Mouse (Mus musculus) stomach, embryonic 15.5 days (tissue): ENCODE data around the gene Gstp1. TPM values are rescaled to one million over a fixed set of nuclear protein-coding genes. Genes with fewer than 3 reads are reported as not detected.
A peak's percentile ranks its signal among the peaks of the same experiment; 100 is the strongest.
"Not testable (repeated sequence)": the region's sequence is repeated elsewhere in the genome, so short reads cannot be mapped to it uniquely, and the experiment has no call there.

Experiments used
- ATAC-seq: fragments of 200-750 bp; cut with Nextera tagmentation; 2 replicates; pipeline ENCODE4 v1.8.0; 2017; ENCODE audit warnings: low read depth, moderate number of reproducible peaks, moderate TSS enrichment; ENCODE audit not compliant: insufficient read depth, low FRiP score
- H3K27ac ChIP-seq: fragments of 300-500 bp; sonication (generic); 2 replicates; pipeline ENCODE4 v1.5.1; 2015; ENCODE audit warnings: mild to moderate bottlenecking, inconsistent platforms
- H3K27me3 ChIP-seq: fragments of 300-500 bp; sonication (generic); replicated peaks from 2 replicates; pipeline ENCODE4 v1.6.1; 2015; ENCODE audit warnings: inconsistent platforms
- H3K36me3 ChIP-seq: fragments of 300-500 bp; sonication (generic); 2 replicates; pipeline ENCODE4 v1.6.1; 2015; ENCODE audit warnings: inconsistent platforms
- H3K4me1 ChIP-seq: fragments of 300-500 bp; sonication (generic); 2 replicates; pipeline ENCODE4 v1.6.1; 2015; ENCODE audit warnings: inconsistent platforms
- H3K4me2 ChIP-seq: fragments of 300-500 bp; sonication (generic); 2 replicates; pipeline ENCODE4 v1.6.1; 2015; ENCODE audit warnings: mild to moderate bottlenecking, inconsistent platforms
- H3K4me3 ChIP-seq: fragments of 300-500 bp; sonication (generic); replicated peaks from 2 replicates; pipeline ENCODE4 v1.5.1; 2015; ENCODE audit warnings: inconsistent platforms
- H3K9ac ChIP-seq: fragments of 300-500 bp; sonication (generic); 2 replicates; pipeline ENCODE4 v1.6.1; 2015; ENCODE audit warnings: inconsistent platforms
- H3K9me3 ChIP-seq: fragments of 300-500 bp; sonication (generic); 2 replicates; pipeline ENCODE4 v1.6.1; 2016; ENCODE audit warnings: inconsistent platforms
- WGBS: fragments of 180-500 bp; shearing (Covaris S2); methylation state at CpG from one replicate; pipeline ENCODE4 v1.1.7; 2015; 5-methylcytosine and 5-hydroxymethylcytosine counted together
- polyA plus RNA-seq: library from polyadenylated mRNA; unstranded; fragments of >200 nt; fragmentation: Nextera tagmentation; extraction: Ambion mirVana; gene quantifications from 2 replicates; pipeline ENCODE4 v1.2.1, GENCODE M21; 2015

Gstp1 gene
- polyA plus RNA-seq, 1 experiment from 2014 or later, result 711 TPM

DNA sequence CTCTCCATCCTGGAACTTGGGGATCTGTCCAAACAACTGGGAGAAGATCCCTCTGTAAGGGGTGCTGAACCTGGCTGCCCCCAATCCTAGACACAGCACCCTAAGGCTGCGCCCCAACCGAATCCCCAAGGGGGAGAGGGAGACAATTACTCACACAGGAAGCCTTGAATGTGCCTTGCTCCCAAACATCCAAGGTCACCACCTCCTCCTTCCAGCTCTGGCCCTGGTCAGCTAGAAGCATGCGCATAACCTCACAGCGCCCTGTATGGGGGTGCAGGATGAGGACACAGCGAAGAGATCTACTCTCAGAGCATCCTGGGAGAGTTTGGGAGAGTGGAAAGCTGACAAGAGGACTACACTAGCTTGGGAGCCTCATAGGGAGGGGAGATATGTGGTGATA lies 20.8 kb upstream of the Gstp1 start:
- Histone ChIP-seq H3K9ac (no peak overlapping the region), H3K27me3 (no peaks in the 10 kb centered on the region), H3K4me1 (no peaks in the 10 kb centered on the region), H3K9me3 (no peaks in the 10 kb centered on the region), H3K27ac (no peak overlapping the region), H3K4me3 (no peak overlapping the region), H3K36me3 (no peaks in the 10 kb centered on the region), H3K4me2 (no peak overlapping the region)
- WGBS, result 91% methylated on average over 5 of the region's 5 CpGs
- no peak for ATAC-seq

DNA sequence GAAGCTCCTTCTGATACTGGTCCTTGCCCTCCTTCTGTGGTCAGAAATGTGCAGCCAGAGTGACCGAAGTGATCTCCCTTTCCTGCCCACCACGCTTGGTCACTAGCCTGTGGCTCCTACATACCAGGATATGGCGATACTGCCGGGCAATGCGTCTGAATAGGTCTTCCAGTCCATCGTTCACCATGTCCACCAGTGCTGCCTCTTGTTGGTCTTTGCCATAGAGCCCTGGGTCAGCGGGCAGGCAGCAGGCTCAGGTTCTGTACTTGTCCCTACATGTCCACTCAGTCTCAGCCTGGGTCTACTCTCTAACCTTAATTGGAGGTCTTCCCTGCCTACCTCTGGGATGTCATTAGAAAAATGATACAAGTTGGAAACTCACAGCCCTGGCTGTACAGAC lies 20.2 kb upstream of the Gstp1 start:
- Histone ChIP-seq H3K27me3 (no peaks in the 10 kb centered on the region), H3K9me3 (no peaks in the 10 kb centered on the region), H3K27ac (no peak overlapping the region), H3K36me3 (no peaks in the 10 kb centered on the region), H3K9ac (no peak overlapping the region), H3K4me3 (no peak overlapping the region), H3K4me1 (no peaks in the 10 kb centered on the region), H3K4me2 (no peak overlapping the region)
- ATAC-seq, result no peak
- WGBS, result 91% methylated on average over 7 of the region's 7 CpGs

DNA sequence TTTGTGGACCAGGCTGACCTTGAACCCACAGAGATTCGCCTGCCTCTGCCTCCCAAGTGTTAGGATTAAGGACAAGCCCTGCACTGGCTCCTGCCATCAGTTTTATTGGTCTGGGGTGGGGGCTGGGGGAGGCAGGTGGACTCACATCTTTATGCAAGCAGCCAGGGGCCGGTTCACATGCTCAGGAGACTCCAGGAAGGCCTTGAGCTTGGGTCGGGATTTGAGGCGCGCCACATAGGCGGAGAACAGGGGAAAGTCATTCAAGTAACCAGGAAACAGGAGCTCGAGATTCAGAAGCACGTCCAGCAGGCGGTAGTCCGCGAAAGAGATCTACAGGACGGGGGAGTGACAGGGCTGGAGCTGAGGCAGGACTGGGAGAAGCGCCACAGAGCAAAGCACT lies 19.6 kb upstream of the Gstp1 start:
- no peak for ATAC-seq
- WGBS, result 87% methylated on average over 13 of the region's 13 CpGs

DNA sequence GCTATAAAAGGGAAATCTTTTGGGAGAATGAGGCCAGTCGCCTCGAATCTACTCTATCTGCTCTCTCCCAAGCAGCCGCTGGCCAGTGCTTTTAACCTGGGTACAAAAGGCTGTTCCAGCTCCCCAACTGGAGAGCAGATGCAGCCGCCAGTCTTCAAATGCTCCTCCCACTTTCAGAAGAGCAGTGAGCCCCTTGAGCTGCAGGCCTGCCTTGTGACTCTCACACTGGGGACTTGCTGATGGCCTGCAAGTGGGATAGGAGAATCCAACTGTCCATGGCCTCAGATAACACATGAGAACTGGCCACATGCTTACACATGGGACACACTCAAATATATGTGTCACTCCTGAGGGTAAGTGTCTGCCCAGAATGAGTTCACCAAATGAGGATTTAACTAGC lies 18.9 kb upstream of the Gstp1 start:
- Histone ChIP-seq H3K9ac (no peak overlapping the region), H3K4me1 (no peaks in the 10 kb centered on the region), H3K9me3 (no peaks in the 10 kb centered on the region), H3K4me2 (no peak overlapping the region), H3K27ac (no peak overlapping the region), H3K4me3 (no peak overlapping the region), H3K27me3 (no peaks in the 10 kb centered on the region), H3K36me3 (no peaks in the 10 kb centered on the region)
- no peak for ATAC-seq
- 58% methylated on average over 4 of the region's 4 CpGs for WGBS

More for the DNA sequence above, 19.6 kb upstream of the Gstp1 start:
- Histone ChIP-seq H3K9me3 (no peaks in the 10 kb centered on the region), H3K27ac (no peak overlapping the region), H3K4me3 (no peak overlapping the region), H3K9ac (no peak overlapping the region), H3K4me1 (no peaks in the 10 kb centered on the region), H3K4me2 (no peak overlapping the region), H3K27me3 (no peaks in the 10 kb centered on the region), H3K36me3 (no peaks in the 10 kb centered on the region)

- Histone ChIP-seq H3K27ac (no peak overlapping the region), H3K27me3 (no peaks in the 10 kb centered on the region), H3K4me2 (no peak overlapping the region), H3K36me3 (no peaks in the 10 kb centered on the region), H3K9ac (no peak overlapping the region), H3K4me3 (no peak overlapping the region), H3K9me3 (no peaks in the 10 kb centered on the region), H3K4me1 (no peaks in the 10 kb centered on the region)
- WGBS, result 48% methylated on average over 15 of the region's 15 CpGs
- no peak for ATAC-seq
Measured at GRCm38 (mm10) chr19:4055947-4056693, 18.3 kb upstream of the Gstp1 start.

DNA sequence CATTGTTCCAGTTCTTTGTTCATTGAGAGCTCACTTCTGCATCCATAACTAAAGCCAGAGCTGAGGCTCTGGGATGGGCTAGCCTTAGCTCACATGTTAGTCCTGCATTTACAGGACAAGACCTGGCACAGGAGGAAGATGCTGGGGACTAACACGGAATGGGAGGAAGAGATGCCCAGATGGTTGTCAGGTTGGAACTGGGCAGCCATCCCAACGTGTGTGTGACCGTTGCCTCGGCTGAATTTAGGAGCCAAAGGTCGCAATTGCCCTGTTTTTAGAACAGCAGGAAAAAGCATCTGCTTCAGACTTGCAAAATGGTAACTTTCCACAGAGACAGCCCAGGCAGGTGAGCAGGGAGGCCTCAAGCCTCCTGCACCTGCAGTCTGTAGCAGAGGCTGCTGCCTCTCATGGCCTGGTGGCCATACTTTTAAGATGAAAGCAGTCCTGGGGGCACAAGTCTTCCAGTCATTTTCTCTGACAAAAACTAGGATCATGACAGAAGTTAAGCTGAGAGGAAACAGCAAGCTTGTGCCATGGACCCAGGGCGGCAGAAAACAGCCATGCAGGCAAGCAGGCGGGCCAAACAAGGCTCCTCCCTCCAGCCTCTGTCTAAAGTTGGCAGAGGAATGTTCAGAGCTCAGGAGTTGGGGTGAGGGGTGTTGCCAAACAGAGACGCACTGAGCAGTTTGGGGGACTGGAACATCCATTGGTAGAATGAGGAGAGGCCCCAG lies 17.6 kb upstream of the Gstp1 start:
- WGBS, result 61% methylated on average over 8 of the region's 8 CpGs
- H3K27ac ChIP-seq, result no peak overlapping the region

DNA sequence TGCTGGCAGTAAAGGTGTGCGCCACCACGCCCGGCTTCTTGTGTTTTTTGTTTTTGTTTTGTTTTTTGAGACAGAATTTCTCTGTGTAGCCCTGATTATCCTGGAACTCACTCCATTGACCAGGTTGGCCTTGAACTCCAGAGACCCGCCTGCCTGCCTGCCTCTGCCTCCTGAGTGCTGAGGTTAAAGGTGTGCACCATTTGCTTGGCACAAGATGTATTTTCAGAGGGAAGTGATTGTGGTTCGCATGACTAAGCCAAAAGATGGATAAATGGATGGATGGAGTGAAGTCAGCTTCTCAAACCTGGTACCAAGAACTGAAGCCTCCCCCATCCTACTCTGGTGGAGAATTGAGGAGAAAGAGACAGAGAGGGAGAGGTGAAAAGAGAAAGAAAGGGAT lies 16.8 kb upstream of the Gstp1 start:
- no peak overlapping the region for H3K4me3 ChIP-seq
- no peak overlapping the region for H3K4me2 ChIP-seq
- 83% methylated on average over 5 of the region's 5 CpGs for WGBS
- no peaks in the 10 kb centered on the region for H3K27me3 ChIP-seq
- ATAC-seq, result no peak
- no peak overlapping the region for H3K9ac ChIP-seq
- no peaks in the 10 kb centered on the region for H3K4me1 ChIP-seq
- no peaks in the 10 kb centered on the region for H3K9me3 ChIP-seq
- no peak overlapping the region for H3K27ac ChIP-seq
- no peaks in the 10 kb centered on the region for H3K36me3 ChIP-seq

More for the DNA sequence above, 17.6 kb upstream of the Gstp1 start:
- Histone ChIP-seq H3K4me2 (no peak overlapping the region), H3K4me1 (no peaks in the 10 kb centered on the region), H3K9me3 (no peaks in the 10 kb centered on the region), H3K9ac (no peak overlapping the region), H3K36me3 (no peaks in the 10 kb centered on the region), H3K4me3 (no peak overlapping the region), H3K27me3 (no peaks in the 10 kb centered on the region)
- no peak for ATAC-seq

DNA sequence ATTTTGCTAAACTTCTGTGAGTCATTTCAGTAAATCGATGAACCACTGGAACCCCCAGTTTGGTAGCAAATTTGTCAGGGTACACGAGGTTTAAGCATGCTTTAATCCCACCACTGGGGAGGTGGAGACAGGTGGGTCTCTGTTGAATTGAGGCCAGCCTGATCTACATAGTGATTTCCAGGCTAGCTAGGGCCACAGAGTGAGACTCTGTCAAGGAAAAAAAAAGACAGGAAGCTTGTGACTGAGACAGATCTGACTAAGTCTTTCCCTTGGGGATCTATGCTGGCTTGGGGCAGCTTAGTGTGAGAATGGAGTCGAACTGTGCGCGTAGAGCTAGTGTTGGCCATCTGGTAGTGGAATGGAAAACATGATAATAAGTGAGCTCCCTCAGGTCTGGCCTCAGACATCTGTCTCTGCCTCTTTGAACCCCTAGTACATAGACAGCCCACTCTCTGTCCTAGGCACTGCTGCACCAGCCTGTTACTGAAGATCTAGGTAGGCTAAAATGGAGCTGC lies 14.8 kb upstream of the Gstp1 start:
- H3K27ac ChIP-seq, result no peak overlapping the region
- H3K36me3 ChIP-seq, result no peaks in the 10 kb centered on the region
- ATAC-seq, result no peak
- no peaks in the 10 kb centered on the region for H3K9me3 ChIP-seq
- no peaks in the 10 kb centered on the region for H3K4me1 ChIP-seq
- H3K4me3 ChIP-seq, result no peak overlapping the region
- WGBS, result 69% methylated on average over 5 of the region's 5 CpGs
- H3K9ac ChIP-seq, result no peak overlapping the region
- no peaks in the 10 kb centered on the region for H3K27me3 ChIP-seq
- H3K4me2 ChIP-seq, result no peak overlapping the region

DNA sequence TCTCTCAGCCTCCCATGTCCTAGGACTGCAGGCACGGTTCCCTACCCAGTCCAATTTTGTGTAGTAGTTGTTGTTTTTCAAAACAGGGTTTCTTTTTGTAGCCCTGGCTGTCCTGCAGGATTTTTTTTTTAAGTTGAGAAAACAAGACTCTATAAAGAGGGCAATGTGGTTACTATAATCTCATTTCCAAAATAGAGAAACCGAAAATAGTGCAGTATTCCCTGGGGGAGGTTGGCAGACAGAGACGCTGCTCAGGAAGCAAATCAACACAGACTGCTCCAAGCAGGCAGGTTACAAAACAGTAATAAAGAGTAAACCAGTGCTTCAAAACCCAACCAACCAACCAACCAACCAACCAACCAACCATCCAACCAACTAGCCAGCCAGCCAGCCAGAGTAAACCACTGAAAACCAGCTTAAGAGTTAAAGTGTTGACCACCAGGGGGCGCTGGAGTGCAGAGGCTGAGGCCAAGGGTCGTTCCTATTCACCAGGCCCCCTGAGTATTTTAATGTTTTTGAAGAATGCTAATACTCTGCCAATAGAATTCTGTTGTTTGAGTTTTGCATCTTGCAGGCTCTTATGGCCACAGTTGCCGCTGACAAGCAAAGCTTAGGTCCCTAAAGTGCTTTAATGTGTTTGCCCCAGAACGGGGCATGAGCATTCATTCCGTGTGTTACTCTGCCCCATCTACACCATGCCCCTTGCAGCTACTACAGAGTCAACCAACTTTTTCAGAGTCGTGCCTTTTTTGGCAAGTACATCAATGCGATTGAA lies 14.1 kb upstream of the Gstp1 start:
- Histone ChIP-seq H3K4me3 (no peak overlapping the region), H3K9ac (no peak overlapping the region), H3K4me1 (0 out of 2 replicates have a peak, but pooled peaks cover 4% of the 10 kb centered on the region), H3K27me3 (no peaks in the 10 kb centered on the region), H3K36me3 (no peaks in the 10 kb centered on the region), H3K27ac (no peak overlapping the region), H3K4me2 (no peak overlapping the region), H3K9me3 (no peaks in the 10 kb centered on the region)
- no peak for ATAC-seq
- 54% methylated on average over 10 of the region's 10 CpGs for WGBS

GRCm38 (mm10) chr19:4051016-4051415 lies 13.2 kb upstream of the Gstp1 start:
- no peak for ATAC-seq

GRCm38 (mm10) chr19:4049069-4049468 lies 11.3 kb upstream of the Gstp1 start:
- 82% methylated on average over 5 of the region's 5 CpGs for WGBS
- H3K27me3 ChIP-seq, H3K9me3 ChIP-seq, H3K4me3 ChIP-seq, H3K36me3 ChIP-seq, H3K27ac ChIP-seq, H3K9ac ChIP-seq, ATAC-seq, H3K4me2 ChIP-seq: not testable (repeated sequence)
- H3K4me1 ChIP-seq, result peaks cover 13% of the 10 kb centered on the region

More at GRCm38 (mm10) chr19:4051016-4051415, 13.2 kb upstream of the Gstp1 start:
- Histone ChIP-seq H3K9me3 (no peaks in the 10 kb centered on the region), H3K27me3 (no peaks in the 10 kb centered on the region), H3K9ac (no peak overlapping the region), H3K4me3 (no peak overlapping the region), H3K36me3 (no peaks in the 10 kb centered on the region), H3K4me2 (no peak overlapping the region), H3K27ac (no peak overlapping the region), H3K4me1 (peaks cover 8% of the 10 kb centered on the region; the same call in 1 of the 2 replicates)
- 93% methylated on average over 5 of the region's 5 CpGs for WGBS

DNA sequence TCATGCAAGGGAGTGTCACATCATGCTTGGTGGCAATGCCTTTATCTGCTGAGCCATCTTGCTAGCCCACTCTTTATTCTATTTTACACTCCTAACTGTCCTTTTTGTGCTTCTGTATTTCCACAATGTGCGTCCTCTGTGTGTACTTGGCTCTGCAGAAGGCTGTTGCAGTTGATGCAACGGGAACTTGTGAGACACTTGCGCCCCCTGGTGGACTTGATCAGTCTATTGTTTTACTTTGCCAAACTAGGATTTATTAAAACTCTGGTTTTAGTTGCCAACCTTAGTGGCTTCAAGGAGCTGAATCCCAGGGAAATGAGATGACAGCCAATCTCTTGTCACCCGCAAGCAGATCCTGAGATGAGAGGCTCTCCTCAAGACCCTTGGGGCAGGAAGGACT lies 10.1 kb upstream of the Gstp1 start:
- no peak for ATAC-seq
- no peaks in the 10 kb centered on the region for H3K9me3 ChIP-seq
- peaks cover 13% of the 10 kb centered on the region for H3K4me1 ChIP-seq
- H3K4me3 ChIP-seq, result no peak overlapping the region
- 20% methylated on average over 4 of the region's 4 CpGs for WGBS
- no peaks in the 10 kb centered on the region for H3K27me3 ChIP-seq
- no peak overlapping the region for H3K9ac ChIP-seq
- H3K4me2 ChIP-seq, result no peak overlapping the region
- no peaks in the 10 kb centered on the region for H3K36me3 ChIP-seq
- peak overlapping the region; percentile 93; the same call in 1 of the 2 replicates for H3K27ac ChIP-seq
